Mouse (Mus musculus) liver, embryonic 14.5 days (tissue): ENCODE results near the gene Gm9970.

ENCODE experiments used
- CTCF ChIP-seq: IDR thresholded peaks from 2 replicates; pipeline ENCODE4 v1.5.1; 2016; ENCODE audit warnings: antibody characterized with exemption, low read depth, control low read depth
- EP300 ChIP-seq: IDR thresholded peaks from 2 replicates; pipeline ENCODE4 v1.6.1; 2016; ENCODE audit warnings: antibody characterized with exemption, low read depth

DNA sequence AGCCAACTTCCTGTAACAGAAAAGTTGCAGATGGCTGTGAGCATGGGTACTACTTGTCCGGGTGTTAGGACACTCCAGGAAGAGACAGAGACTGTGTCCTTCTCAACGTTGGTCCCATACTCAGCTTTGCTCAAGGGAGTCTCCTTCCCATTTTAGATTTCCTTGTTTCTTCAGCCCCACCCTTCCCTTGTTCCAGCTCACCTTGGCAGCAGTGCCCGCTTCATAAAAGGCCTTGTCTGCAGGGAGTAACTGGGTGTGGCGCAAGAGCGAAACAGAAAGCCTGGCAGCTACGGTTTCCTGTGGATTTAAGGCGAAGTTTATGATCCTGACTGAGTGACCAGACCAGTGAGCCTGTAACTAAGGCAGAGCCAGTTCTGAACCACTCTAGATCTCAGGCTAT lies 13.4 kb upstream of the Gm9970 start:
- TF ChIP-seq CTCF (no peak), EP300 (no peak)
